Mouse (Mus musculus) adrenal gland, postnatal 36 days (tissue): ENCODE results near the gene Rhbdl3. TPM values are rescaled to one million over a fixed set of nuclear protein-coding genes. Genes with fewer than 3 reads are reported as not detected.
A peak's percentile ranks its signal among the peaks of the same experiment; 100 is the strongest.

ENCODE experiments used
- DNase-seq, 2 experiments: peaks; one replicate each; pipeline ENCODE4 v3.0.0; 2021; ENCODE audit warnings: mixed read lengths in 1 of 2
- total RNA-seq, 2 experiments: library from RNA; stranded (reverse); gene quantifications; 2 replicates each; pipeline ENCODE4 v1.2.3; 2021

The Rhbdl3 gene
- total RNA-seq, 2 experiments from 2014 or later, result 3.0 to 3.3 TPM

GRCm38 (mm10) chr11:80384461-80384860, 83.7 kb downstream of the Rhbdl3 start:
- DNase-seq, result peak in 1 of 2 experiments; percentile 12

GRCm38 (mm10) chr11:80385055-80385454, 84.3 kb downstream of the Rhbdl3 start:
- DNase-seq, result no peak

DNA sequence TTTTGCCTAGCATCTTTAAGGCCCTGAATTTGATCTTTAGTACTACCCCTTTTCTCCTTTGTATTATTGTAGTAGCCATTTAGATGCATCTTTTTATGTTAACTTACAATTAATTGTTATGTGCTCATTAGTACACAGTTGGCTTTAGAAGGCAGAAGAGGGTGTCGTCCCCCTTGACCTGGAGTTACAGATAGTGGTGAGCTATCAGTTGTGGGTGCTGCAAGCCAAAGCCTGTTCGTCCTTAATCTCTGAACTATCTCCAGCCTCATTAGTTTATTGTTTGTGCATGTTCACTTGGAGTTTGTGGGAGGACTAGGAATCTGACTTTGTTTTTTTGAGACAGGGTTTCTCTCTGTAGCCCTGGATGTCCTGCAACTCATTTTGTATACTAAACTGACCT, 86.1 kb downstream of the Rhbdl3 start:
- DNase-seq, result no peak

GRCm38 (mm10) chr11:80389885-80390284, 89.2 kb downstream of the Rhbdl3 start:
- no peak for DNase-seq

GRCm38 (mm10) chr11:80391407-80392120, 90.9 kb downstream of the Rhbdl3 start:
- no peak for DNase-seq

DNA sequence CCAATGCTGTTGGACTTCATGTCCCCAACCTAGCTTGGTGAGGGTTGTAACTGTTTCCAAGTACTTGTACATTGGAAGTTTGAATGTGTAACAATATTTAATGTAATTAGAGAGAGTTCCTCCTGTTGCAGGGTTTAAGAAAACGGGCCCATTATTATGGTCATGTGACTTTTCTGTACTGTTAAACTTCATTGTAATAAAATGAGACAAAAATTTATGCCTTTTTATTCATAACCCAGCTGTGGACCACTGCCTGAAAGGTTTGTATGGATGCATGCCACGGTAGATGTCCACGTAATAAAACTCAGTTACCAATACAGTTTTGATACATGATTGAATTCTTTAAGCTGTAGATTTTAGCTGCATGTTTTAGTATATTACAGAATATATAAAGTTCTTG, 95.2 kb downstream of the Rhbdl3 start:
- DNase-seq, result no peak

GRCm38 (mm10) chr11:80396617-80397016, 95.9 kb downstream of the Rhbdl3 start:
- DNase-seq, result no peak

Other genes with a start within 250 kb of the Rhbdl3 start
- gene Crlf3, start 219.9 kb upstream of the Rhbdl3 start, total RNA-seq, result 10 to 100 TPM; 15.6 to 15.8 TPM
- gene Atad5, start 211.5 kb upstream of the Rhbdl3 start, total RNA-seq, result 1 to 10 TPM; 2.2 to 2.3 TPM
- 10 to 100 TPM; 11.0 to 19.0 TPM for gene Tefm, start 158.7 kb upstream of the Rhbdl3 start, total RNA-seq
- 10 to 100 TPM in 1 of 2 experiments, 1 to 10 TPM in 1; 9.6 to 10.3 TPM for gene Adap2, start 146.8 kb upstream of the Rhbdl3 start, total RNA-seq
- 10 to 100 TPM in 1 of 2 experiments, 1 to 10 TPM in 1; 6.9 to 13.3 TPM for gene Rnf135, start 117.1 kb upstream of the Rhbdl3 start, total RNA-seq
- 10 to 100 TPM; 68.9 to 86.2 TPM for gene Rhot1, start 91.9 kb upstream of the Rhbdl3 start, total RNA-seq
- 10 to 100 TPM; 12.7 to 20.5 TPM for gene 5730455P16Rik, start 77.1 kb downstream of the Rhbdl3 start, total RNA-seq
- gene Zfp207, start 82.4 kb downstream of the Rhbdl3 start, total RNA-seq, result 100 to 1,000 TPM; 122 to 136 TPM
- 100 to 1,000 TPM; 159 to 167 TPM for gene Psmd11, start 127.7 kb downstream of the Rhbdl3 start, total RNA-seq
- 1 to 10 TPM; 2.1 to 2.2 TPM for gene Cdk5r1, start 176.1 kb downstream of the Rhbdl3 start, total RNA-seq